Comparison of ENCODE assay signal across 23 mouse cellular contexts in genomic region chr10:61039657-61040056, GRCm38 (mm10). TPM values are rescaled to one million over a fixed set of nuclear protein-coding genes. Genes with fewer than 3 reads are reported as not detected.
DNase-seq lines count a peak whose midpoint lies in the region; ATAC-seq and TF ChIP-seq lines count a peak whose summit lies in the region.
"Had no signal": no experiment of that assay in that cellular context is flagged by ENCODE, and none has a peak within 500 bp of the region (broad histone marks: within the 10 kb centered on the region; RNA-seq: fewer than 3 reads in every experiment).

No protein-coding gene starts in this region.

- no peak overlapping the region for H3K4me2 ChIP-seq in midbrain, postnatal 0 days (ENCODE audit: low read depth, low read length, poor library complexity, severe bottlenecking)
- no peak overlapping the region for H3K4me2 ChIP-seq in liver, embryonic 13.5 days
- H3K4me2 ChIP-seq: heart, embryonic 13.5 days; hindbrain, embryonic 14.5 days had no signal

- H3K36me3 ChIP-seq in heart, embryonic 10.5 days, result no peaks in the 10 kb centered on the region
- no peaks in the 10 kb centered on the region for H3K36me3 ChIP-seq in heart, adult 2 months (ENCODE audit: control insufficient read depth, insufficient read depth, low read length)
- H3K36me3 ChIP-seq in midbrain, embryonic 10.5 days, result no peaks in the 10 kb centered on the region
- no peaks in the 10 kb centered on the region for H3K36me3 ChIP-seq in midbrain, postnatal 0 days (ENCODE audit: insufficient read depth, low read length)
- H3K36me3 ChIP-seq in liver, embryonic 13.5 days, result no peaks in the 10 kb centered on the region
- H3K36me3 ChIP-seq: G1E; heart, embryonic 13.5 days had no signal

- intact Hi-C loops in heart, adult 2 months (cut with DNase I), result no loop called here

- no peaks in the 10 kb centered on the region for H3K79me2 ChIP-seq in heart, adult 2 months (replicated peaks; ENCODE audit: control insufficient read depth, insufficient read depth, low read length)

- peaks cover 6% of the 10 kb centered on the region for H3K27me3 ChIP-seq in heart, embryonic 10.5 days (ENCODE audit: insufficient read depth, poor library complexity, severe bottlenecking)
- H3K27me3 ChIP-seq in heart, adult 2 months (ENCODE audit: control insufficient read depth, insufficient read depth, low read length), result no peaks in the 10 kb centered on the region
- H3K27me3 ChIP-seq in midbrain, embryonic 10.5 days (ENCODE audit: low read depth, poor library complexity, severe bottlenecking), result 0 out of 2 replicates have a peak, but pooled peaks cover 5% of the 10 kb centered on the region
- H3K27me3 ChIP-seq in midbrain, postnatal 0 days (ENCODE audit: insufficient read depth, low read length), result no peaks in the 10 kb centered on the region
- no peaks in the 10 kb centered on the region for H3K27me3 ChIP-seq in liver, embryonic 13.5 days
- H3K27me3 ChIP-seq: Patski had no signal

- no peak for TF ChIP-seq POLR2A in heart, adult 2 months (IDR thresholded peaks at IDR 0.05; ENCODE audit: insufficient read depth, low read depth, low read length)

- peak; percentile 86 for DNase-seq in heart, embryonic 10.5 days (ENCODE audit: low spot score)
- no peak for DNase-seq in heart, adult 2 months
- DNase-seq in midbrain, embryonic 10.5 days (ENCODE audit: low spot score), result no peak
- DNase-seq in midbrain, postnatal 0 days (ENCODE audit: low spot score), result no peak
- peak; percentile 37 for DNase-seq in liver, embryonic 13.5 days
- DNase-seq in yolk sac, embryonic 10.5 days (ENCODE audit: low spot score), result peak; percentile 7
- DNase-seq in spleen, postnatal 10 days (ENCODE audit: low spot score in 2 of 2), result no peak
- no peak for DNase-seq in neural tube, embryonic 10.5 days (ENCODE audit: extremely low spot score, low spot score)
- DNase-seq: adrenal gland, postnatal 10 days; adrenal gland, postnatal 36 days; B cell, adult 2 months; cerebellum, adult 18-20 months; cerebellum, adult 9-10 months; cerebellum, postnatal 14 days; gastrocnemius, postnatal 25 days; heart, postnatal 14 days; heart, postnatal 4 days had no signal

- WGBS in heart, embryonic 10.5 days, result 61% methylated on average over 12 of the region's 12 CpGs
- 58% methylated on average over 12 of the region's 12 CpGs for WGBS in heart, adult 2 months
- 67% methylated on average over 12 of the region's 12 CpGs for WGBS in midbrain, embryonic 10.5 days
- 63% methylated on average over 12 of the region's 12 CpGs for WGBS in midbrain, postnatal 0 days
- 51% methylated on average over 12 of the region's 12 CpGs for WGBS in liver, embryonic 13.5 days (ENCODE audit: insufficient replicate concordance)

- no peak for ATAC-seq in midbrain, postnatal 0 days (ENCODE audit: low FRiP score)
- peak; percentile 81 for ATAC-seq in liver, embryonic 13.5 days (ENCODE audit: low read depth)
- ATAC-seq: forebrain, embryonic 14.5 days; hindbrain, postnatal 0 days; Patski had no signal

- H3K9me3 ChIP-seq in heart, embryonic 10.5 days, result no peaks in the 10 kb centered on the region
- H3K9me3 ChIP-seq in midbrain, embryonic 10.5 days (replicated peaks), result no peaks in the 10 kb centered on the region
- no peaks in the 10 kb centered on the region for H3K9me3 ChIP-seq in midbrain, postnatal 0 days (ENCODE audit: low read length)
- H3K9me3 ChIP-seq in liver, embryonic 13.5 days (replicated peaks), result no peaks in the 10 kb centered on the region
- H3K9me3 ChIP-seq: heart, embryonic 13.5 days had no signal

- no peak overlapping the region for H3K27ac ChIP-seq in heart, embryonic 10.5 days
- no peak overlapping the region for H3K27ac ChIP-seq in heart, adult 2 months
- peak overlapping the region; percentile 9; the same call in 1 of the 2 replicates for H3K27ac ChIP-seq in midbrain, embryonic 10.5 days (replicated peaks)
- H3K27ac ChIP-seq in midbrain, postnatal 0 days (ENCODE audit: low read depth, low read length), result no peak overlapping the region
- H3K27ac ChIP-seq in liver, embryonic 13.5 days, result peak overlapping the region; percentile 4; the same call in 1 of the 2 replicates
- H3K27ac ChIP-seq: heart, embryonic 13.5 days; hindbrain, embryonic 14.5 days; hindbrain, postnatal 0 days had no signal

- no peak for TF ChIP-seq CTCF in heart, adult 2 months (IDR thresholded peaks at IDR 0.05)
- TF ChIP-seq CTCF in midbrain, postnatal 0 days (IDR thresholded peaks at IDR 0.05), result no peak

- peaks cover 3% of the 10 kb centered on the region for H3K4me1 ChIP-seq in heart, embryonic 10.5 days
- no peaks in the 10 kb centered on the region for H3K4me1 ChIP-seq in heart, adult 2 months (ENCODE audit: control insufficient read depth, insufficient read depth, low read length)
- H3K4me1 ChIP-seq in midbrain, embryonic 10.5 days, result peaks cover 8% of the 10 kb centered on the region; the same call in 1 of the 2 replicates
- H3K4me1 ChIP-seq in midbrain, postnatal 0 days (ENCODE audit: insufficient read depth, low read length), result no peaks in the 10 kb centered on the region
- no peaks in the 10 kb centered on the region for H3K4me1 ChIP-seq in liver, embryonic 13.5 days (replicated peaks)

- TF ChIP-seq EP300 in heart, adult 2 months (IDR thresholded peaks at IDR 0.05; ENCODE audit: insufficient read depth, low read depth, low read length), result no peak

- H3K4me3 ChIP-seq in heart, embryonic 10.5 days, result no peak overlapping the region
- no peak overlapping the region for H3K4me3 ChIP-seq in heart, adult 2 months
- H3K4me3 ChIP-seq in midbrain, embryonic 10.5 days, result no peak overlapping the region
- no peak overlapping the region for H3K4me3 ChIP-seq in midbrain, postnatal 0 days (ENCODE audit: low read depth, low read length)
- no peak overlapping the region for H3K4me3 ChIP-seq in liver, embryonic 13.5 days (replicated peaks)
- H3K4me3 ChIP-seq: heart, embryonic 13.5 days had no signal

- no peak overlapping the region for H3K9ac ChIP-seq in heart, adult 2 months (ENCODE audit: low read depth, low read length)
- no peak overlapping the region for H3K9ac ChIP-seq in midbrain, postnatal 0 days (replicated peaks; ENCODE audit: low read length, poor library complexity, severe bottlenecking)
- H3K9ac ChIP-seq in liver, embryonic 13.5 days, result no peak overlapping the region
- H3K9ac ChIP-seq: heart, embryonic 13.5 days; hindbrain, embryonic 14.5 days had no signal

RNA-seq across cellular contexts. Expression of gene Pcbd1, which starts 49.5 kb away (rescaled TPM):
- polyA plus RNA-seq in heart, embryonic 10.5 days (2016; fragmentation: Nextera tagmentation; extraction: Ambion mirVana), result 63.1 and 69.7 TPM in 2 replicates
- under 1 TPM; 0.50 to 0.86 TPM for total RNA-seq in heart, adult 2 months (2021)
- polyA plus RNA-seq in heart, adult 2 months (2012; rRNA removed), result 1.8 and 2.5 TPM in 2 replicates
- polyA plus RNA-seq in midbrain, embryonic 10.5 days (2016; fragmentation: Nextera tagmentation; extraction: Ambion mirVana), result 21.0 and 29.3 TPM in 2 replicates
- total RNA-seq in midbrain, postnatal 0 days (2014; rRNA removed), result 15.6 and 30.3 TPM in 2 replicates
- polyA plus RNA-seq in midbrain, postnatal 0 days (2015; fragmentation: Nextera tagmentation; extraction: Ambion mirVana), result 73.1 and 74.8 TPM in 2 replicates
- polyA plus RNA-seq in liver, embryonic 13.5 days (2015; fragmentation: Nextera tagmentation; extraction: Ambion mirVana), result 134 and 148 TPM in 2 replicates
- total RNA-seq: G1E had no signal
- polyA plus RNA-seq: G1E had no signal

Comparison
In these comparisons a context has a peak if more than half of its experiments do, and no peak if none do; other contexts are left out.
1. DNase-seq: peak in heart, embryonic 10.5 days (single experiment), liver, embryonic 13.5 days (single experiment) and yolk sac, embryonic 10.5 days (single experiment); none in heart, adult 2 months (0 of 2), midbrain, embryonic 10.5 days (single experiment), midbrain, postnatal 0 days (single experiment), spleen, postnatal 10 days (0 of 2) and neural tube, embryonic 10.5 days (single experiment).
2. H3K27ac ChIP-seq: peak in midbrain, embryonic 10.5 days (single experiment) and liver, embryonic 13.5 days (single experiment); none in heart, embryonic 10.5 days (single experiment), heart, adult 2 months (single experiment) and midbrain, postnatal 0 days (single experiment).